Mouse (Mus musculus) urinary bladder, adult 18-20 months (tissue): ENCODE results near the gene Gpc3.
"Not testable (repeated sequence)": the region's sequence is repeated elsewhere in the genome, so short reads cannot be mapped to it uniquely, and the experiment has no call there.

Experiments
- DNase-seq, 2 experiments: peaks; one replicate each; pipeline ENCODE4 v3.0.0; 2022; ENCODE audit warnings: low spot score in 2 of 2, mixed read lengths in 2 of 2

Gpc3 gene

DNA sequence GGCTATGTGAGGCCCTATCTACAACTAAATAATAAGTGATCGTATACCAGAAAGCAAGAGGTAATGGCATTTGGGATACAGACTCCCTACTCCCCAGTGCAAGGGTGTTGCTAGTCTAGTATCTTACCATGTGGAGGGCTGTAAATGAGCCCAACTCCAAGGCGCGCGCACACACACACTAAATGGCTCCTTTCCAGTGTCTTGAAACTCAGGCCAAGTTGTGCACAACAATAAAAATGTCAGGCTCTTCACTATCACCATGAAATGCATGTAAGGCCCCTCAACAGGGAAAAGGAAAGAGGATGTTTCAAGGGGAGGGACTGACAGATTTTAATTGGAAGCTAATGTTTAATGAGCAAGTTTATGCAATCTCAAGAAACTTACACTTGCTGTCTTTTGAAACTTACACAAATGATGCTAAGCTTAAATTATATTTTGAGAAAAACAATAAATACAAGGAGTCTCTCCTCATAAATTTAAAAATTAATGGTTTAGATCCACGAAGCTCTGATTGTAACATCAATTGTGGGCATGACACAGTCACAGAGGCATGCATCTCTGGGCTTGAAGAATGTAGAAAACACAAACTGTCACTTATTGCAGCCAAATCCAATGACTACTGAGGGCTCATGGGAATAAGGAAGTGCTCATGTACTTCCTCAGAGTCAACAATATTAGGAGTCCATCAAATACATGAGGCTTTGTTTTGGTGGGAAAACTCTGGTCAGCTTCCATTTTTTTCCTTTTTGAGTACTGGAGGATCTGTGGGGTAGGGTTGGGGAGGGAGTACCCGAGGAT is 332.4 kb downstream of the Gpc3 start:
- DNase-seq, result no peak

DNA sequence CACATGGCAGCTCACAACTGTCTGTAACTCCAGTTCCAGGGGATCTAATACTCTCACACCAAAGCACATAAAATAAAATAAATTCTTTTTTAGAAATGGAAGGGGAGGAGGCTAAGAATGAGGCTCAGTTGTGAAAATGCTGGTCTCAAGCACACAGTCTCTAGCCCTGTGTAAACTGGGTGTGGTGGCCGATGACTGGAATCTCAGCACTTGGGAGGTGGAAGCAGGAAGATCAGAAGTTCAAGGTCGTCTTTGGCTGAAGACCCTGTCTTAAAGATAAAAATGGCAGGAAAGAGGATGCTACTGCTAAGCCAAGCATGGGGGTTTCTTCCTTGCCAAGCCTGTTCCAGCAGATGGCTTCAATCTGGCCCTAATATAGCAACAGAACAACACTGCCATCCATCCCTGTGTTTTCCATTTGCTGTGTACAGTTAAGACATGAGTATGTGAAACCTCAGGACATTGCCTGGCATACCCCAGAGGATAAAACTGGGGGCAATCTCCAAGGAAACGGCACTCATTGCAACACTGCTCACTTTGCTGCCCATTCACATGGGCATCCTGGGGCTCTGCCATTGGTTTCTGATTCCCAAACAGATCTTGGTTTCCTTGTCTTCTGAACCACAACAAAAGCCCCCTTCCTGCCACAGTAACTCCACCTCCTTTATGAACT is 334.9 kb downstream of the Gpc3 start:
- no peak for DNase-seq

DNA sequence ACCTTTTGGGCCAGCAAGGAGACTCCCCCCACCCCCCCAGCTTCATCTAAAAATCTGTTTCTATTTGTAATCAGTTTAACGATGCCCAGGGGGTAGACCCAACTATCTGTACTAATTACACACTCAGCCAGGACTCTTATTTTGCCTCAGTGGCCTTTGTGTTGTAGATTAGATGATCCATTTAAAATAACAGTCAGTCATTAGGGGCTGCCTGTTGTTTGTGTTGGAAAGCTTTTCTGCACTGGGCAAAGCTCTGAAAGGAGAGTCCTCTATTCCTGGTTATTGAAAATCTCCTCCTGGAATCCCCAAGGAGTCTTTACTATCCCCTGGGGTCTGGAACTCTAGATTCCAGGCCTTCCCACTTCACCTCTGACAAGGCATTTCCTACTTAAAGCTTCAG is 336.2 kb downstream of the Gpc3 start:
- DNase-seq, result no peak

DNA sequence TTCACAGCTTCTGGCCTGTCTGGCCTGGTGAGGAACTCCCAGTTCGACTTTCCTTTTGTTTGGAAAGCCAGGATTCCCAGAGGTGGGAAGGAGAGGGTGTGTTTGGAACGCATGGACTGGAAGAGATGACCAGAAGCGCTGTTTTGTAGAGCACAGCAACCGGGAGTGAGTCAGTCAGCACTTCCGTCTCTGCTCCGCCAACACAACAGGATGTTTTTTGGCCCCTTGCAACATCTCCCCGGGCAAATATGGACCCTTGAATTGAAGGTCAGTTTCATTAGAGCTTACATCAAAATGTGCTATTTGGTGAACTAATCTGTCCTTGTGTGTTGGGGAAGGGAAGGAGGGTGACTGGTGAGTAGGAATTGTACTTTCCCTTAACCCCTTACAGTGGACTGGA is 340.7 kb downstream of the Gpc3 start:
- no peak for DNase-seq

DNA sequence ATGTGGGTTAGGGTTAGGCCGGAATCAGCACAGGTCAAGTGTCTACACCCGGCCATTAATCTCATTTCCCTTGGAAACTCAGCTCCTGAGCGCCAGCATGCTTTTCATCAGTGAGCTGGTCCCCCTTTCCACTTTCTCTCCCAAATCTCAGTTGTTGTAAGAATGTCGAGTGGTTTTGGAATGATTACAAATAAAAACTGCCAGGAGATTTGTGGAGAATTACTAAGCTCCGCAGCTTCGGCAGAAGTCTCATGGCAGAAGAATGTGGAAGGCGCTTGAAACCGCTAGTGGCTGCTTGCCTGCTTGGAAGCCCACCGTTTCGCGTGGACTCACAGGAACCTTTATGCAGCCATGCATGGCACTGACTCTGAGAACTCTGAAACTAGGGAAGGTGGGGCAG is 351.8 kb downstream of the Gpc3 start:
- DNase-seq, result no peak

DNA sequence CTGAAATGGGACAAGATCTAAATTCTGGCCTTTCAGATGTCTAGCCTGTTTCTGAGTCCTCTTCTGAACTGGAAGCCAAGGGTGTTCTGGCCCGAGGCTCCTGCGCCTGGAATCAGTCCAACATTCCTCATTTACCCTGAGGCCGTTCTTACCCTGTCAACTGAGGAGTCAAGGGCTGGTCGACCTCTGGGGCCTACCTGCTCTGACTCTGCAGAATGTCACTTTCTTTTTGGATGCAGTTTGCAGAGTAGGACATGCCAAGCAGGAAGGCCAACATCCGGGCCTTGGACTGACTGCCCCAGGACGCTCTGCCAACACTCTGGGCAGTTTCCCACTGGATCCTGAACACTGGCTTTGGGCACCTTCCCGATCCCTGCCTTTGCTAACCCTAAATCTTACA is 352.2 kb downstream of the Gpc3 start:
- DNase-seq, result no peak

DNA sequence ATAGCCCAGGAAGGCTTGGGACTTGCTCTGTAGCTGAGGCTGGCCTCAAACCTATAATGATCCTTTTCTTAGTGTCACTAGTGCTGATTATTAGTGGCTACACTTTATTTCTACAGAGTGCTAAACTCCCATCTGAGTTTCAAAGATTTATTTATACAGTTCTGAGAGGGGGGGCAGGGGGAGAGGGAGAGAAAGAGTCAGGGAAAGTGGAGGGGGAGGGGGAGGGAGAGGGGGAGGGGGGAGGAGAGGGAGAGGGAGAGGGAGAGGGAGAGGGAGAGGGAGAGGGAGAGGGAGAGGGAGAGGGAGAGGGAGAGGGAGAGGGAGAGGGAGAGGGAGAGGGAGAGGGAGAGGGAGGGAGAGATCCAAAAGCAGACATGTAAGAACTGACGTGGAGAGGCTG is 354.0 kb downstream of the Gpc3 start:
- DNase-seq, result not testable (repeated sequence)

DNA sequence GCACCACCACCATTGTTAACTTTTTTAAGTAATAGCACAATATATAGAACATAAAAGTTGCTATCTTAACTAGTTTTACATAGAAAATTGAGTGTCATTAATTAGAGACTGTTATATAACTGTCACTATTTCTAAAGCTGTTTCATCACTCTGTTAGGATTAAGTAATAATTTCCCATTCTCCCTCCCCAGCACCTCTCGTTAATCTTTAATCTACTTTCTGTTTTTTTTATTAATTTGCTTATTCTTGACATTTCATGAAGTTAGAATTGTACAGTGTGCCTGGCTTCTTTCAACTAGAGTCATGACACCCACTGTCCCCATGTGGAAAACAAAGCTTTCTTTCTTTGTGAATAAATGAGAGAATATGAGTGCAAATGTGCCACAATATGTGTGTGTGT is 359.2 kb downstream of the Gpc3 start:
- DNase-seq, result no peak

DNA sequence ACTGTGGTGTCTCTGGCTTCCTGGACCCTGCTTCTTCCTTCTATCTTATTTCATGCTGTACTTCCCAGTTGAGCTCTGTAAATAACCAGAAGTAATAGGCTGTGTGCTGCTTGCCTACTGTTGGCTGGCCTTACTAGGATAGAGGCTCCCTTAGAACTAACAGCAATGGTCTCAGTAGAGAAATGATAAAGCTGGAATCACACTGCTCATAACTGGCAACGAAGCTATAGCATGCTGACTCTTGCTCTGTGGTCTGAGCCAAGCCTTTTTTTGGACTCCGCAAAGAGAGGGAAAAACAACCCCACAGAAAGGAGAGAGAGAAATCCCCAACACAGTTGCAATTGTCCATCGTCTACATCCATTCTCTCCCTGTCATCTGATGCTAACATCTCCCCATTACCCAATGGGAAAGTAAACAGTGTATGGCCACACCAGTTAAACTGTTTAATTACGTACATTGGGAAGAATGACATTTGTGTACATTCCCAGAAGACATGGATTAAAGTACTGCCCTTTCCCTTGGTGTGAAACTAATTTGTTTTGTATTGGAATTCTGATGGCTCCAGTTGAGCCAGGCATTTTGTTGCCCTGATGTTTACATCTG is 368.0 kb downstream of the Gpc3 start:
- DNase-seq, result no peak

DNA sequence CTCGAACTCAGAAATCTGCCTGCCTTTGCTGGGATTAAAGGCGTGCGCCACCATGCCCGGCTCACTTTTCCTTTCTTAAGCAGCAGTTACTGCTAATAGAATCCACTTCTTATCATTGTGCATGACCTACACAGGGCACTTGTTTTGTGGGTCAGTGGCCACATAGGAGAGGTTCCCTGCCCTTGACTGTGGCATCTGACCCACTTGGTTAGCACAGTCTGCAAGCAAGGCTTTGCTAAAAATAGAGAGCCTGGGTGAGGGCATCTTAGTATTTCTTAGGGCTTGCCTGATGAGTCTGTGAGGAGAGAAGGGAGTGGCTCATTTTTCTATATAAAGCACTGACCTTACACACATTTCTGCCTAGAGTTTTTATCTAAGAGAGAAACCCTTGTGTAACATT is 376.3 kb downstream of the Gpc3 start:
- DNase-seq, result no peak

DNA sequence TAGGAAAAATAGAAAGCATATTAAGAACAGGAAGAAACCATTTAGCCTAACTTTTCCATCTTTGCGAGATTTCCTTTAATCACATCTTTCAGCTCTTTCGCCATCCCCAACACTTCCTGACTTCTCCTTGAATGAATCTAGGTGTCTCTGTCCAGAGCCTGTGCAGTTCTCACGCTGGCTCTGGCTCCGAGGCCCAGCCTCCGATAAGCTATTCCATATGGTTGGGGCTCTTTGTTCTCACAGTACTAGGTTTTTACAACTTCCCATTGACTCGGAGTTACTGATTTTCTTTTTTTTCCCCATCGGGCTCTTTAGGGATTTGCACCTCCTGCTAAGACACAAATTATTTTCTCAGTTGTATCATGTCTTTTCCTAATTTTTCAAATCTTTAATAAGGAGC is 381.8 kb downstream of the Gpc3 start:
- no peak for DNase-seq

DNA sequence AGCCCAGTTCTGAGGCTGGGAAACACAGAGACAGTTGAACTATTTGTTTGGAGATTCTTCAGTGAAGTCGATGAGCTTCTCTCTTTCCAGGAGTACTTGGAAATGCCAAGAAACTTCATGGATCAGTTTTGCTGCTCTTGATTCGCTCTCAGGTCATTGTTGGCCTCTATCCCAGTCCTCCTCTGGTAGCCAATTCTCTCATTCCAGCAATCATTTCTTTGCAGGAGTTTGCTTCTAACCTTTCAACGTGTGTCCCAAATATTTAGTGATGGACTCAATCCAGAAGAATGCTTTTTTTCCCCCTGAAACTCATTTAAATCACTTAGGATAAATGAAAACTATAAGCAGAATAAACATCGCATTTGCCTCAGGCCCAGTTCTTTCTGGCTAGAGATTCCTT is 383.0 kb downstream of the Gpc3 start:
- DNase-seq, result no peak
